Mouse (Mus musculus) ES-Bruce4 (cell line): ENCODE measurements around the gene Pnpla2. TPM values are rescaled to one million over a fixed set of nuclear protein-coding genes. Genes with fewer than 3 reads are reported as not detected.

ENCODE experiments used
- H3K27ac ChIP-seq: 2 replicates; pipeline ENCODE4 v1.5.1; 2012; ENCODE audit warnings: low read length, inconsistent platforms; ENCODE audit not compliant: insufficient read depth
- H3K27me3 ChIP-seq: 2 replicates; pipeline ENCODE4 v1.6.1; 2012; ENCODE audit warnings: mild to moderate bottlenecking, low read length, inconsistent platforms; ENCODE audit not compliant: control insufficient read depth, poor library complexity, insufficient read depth, severe bottlenecking
- H3K36me3 ChIP-seq: 2 replicates; pipeline ENCODE4 v1.6.1; 2012; ENCODE audit warnings: inconsistent platforms, mild to moderate bottlenecking, low read length, moderate library complexity; ENCODE audit not compliant: control insufficient read depth, poor library complexity, insufficient read depth, severe bottlenecking
- H3K4me1 ChIP-seq: one replicate; pipeline ENCODE4 v1.8.1; 2011; ENCODE audit warnings: low read length; ENCODE audit not compliant: control insufficient read depth, insufficient read depth
- H3K4me3 ChIP-seq: 2 replicates; pipeline ENCODE4 v1.5.1; 2011; ENCODE audit warnings: low read depth, mild to moderate bottlenecking, low read length
- H3K9ac ChIP-seq: 2 replicates; pipeline ENCODE4 v1.6.1; 2012; ENCODE audit warnings: low read depth, mild to moderate bottlenecking, inconsistent platforms; ENCODE audit not compliant: poor library complexity, severe bottlenecking
- H3K9me3 ChIP-seq: replicated peaks from 2 replicates; pipeline ENCODE4 v1.6.1; 2012; ENCODE audit warnings: mild to moderate bottlenecking, low read length, inconsistent platforms; ENCODE audit not compliant: control insufficient read depth, poor library complexity, insufficient read depth, severe bottlenecking
- CTCF ChIP-seq: IDR thresholded peaks from one replicate; pipeline ENCODE4 v1.8.1; 2011; ENCODE audit warnings: low read depth, low read length
- EP300 ChIP-seq: IDR thresholded peaks from 2 replicates; pipeline ENCODE4 v1.6.1; 2011; ENCODE audit warnings: low read depth, low read length; ENCODE audit not compliant: insufficient read depth
- POLR2A ChIP-seq: IDR thresholded peaks from one replicate; pipeline ENCODE4 v1.8.1; 2011; ENCODE audit warnings: low read length; ENCODE audit not compliant: insufficient read depth
- polyA plus RNA-seq: library from polyadenylated mRNA; stranded (reverse); fragments of >200 nt; gene quantifications from 2 replicates; pipeline ENCODE4 v1.2.4, GENCODE M21; 2011; ENCODE audit warnings: low read depth; ENCODE audit not compliant: missing spikeins, insufficient read depth, insufficient read length

Gene Pnpla2
- polyA plus RNA-seq, 1 experiment, result 33.3 TPM

DNA sequence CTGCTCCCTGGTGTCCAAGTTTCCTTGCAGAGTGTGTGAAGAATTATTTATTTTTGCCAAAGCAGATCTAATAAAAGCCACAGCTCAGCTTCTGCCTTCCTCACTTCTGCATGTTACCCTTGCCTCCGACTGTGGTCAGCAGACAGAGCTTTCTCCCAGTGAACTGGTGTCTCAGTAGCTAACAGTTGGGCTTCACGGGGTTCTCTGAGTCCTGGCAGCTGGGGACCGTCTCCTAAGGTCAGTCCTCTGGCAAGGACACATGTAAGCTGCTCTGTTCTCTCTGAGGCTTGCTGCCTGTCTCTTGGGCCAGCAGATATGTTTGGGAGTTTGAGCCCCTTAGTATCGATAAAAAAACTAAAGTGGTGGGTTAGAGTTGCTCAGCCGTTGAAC, 5.0 kb downstream of the Pnpla2 start:
- no peak overlapping the region for H3K9ac ChIP-seq
- no peak for TF ChIP-seq CTCF
- no peak for TF ChIP-seq POLR2A
- no peak for TF ChIP-seq EP300
- no peaks in the 10 kb centered on the region for H3K27me3 ChIP-seq
- no peak overlapping the region for H3K4me3 ChIP-seq
- H3K36me3 ChIP-seq, result no peaks in the 10 kb centered on the region
- H3K4me1 ChIP-seq, result no peaks in the 10 kb centered on the region
- no peaks in the 10 kb centered on the region for H3K9me3 ChIP-seq
- H3K27ac ChIP-seq, result no peak overlapping the region

GRCm38 (mm10) chr7:141460391-141461113, 5.6 kb downstream of the Pnpla2 start, which contains the start of gene Cracr2b:
Cracr2b (plus strand) TSS chr7:141461094.
- H3K9ac ChIP-seq, result peak within 1 kb of the TSS; percentile 53
- H3K4me1 ChIP-seq, result peaks cover 2% of the 10 kb centered on the region
- no peaks in the 10 kb centered on the region for H3K27me3 ChIP-seq
- no peaks in the 10 kb centered on the region for H3K9me3 ChIP-seq
- peak within 1 kb of the TSS; percentile 56 for H3K4me3 ChIP-seq
- TF ChIP-seq EP300 (no peak), CTCF (no peak), POLR2A (no peak)
- H3K36me3 ChIP-seq, result no peaks in the 10 kb centered on the region
- no peak within 1 kb of the TSS for H3K27ac ChIP-seq

DNA sequence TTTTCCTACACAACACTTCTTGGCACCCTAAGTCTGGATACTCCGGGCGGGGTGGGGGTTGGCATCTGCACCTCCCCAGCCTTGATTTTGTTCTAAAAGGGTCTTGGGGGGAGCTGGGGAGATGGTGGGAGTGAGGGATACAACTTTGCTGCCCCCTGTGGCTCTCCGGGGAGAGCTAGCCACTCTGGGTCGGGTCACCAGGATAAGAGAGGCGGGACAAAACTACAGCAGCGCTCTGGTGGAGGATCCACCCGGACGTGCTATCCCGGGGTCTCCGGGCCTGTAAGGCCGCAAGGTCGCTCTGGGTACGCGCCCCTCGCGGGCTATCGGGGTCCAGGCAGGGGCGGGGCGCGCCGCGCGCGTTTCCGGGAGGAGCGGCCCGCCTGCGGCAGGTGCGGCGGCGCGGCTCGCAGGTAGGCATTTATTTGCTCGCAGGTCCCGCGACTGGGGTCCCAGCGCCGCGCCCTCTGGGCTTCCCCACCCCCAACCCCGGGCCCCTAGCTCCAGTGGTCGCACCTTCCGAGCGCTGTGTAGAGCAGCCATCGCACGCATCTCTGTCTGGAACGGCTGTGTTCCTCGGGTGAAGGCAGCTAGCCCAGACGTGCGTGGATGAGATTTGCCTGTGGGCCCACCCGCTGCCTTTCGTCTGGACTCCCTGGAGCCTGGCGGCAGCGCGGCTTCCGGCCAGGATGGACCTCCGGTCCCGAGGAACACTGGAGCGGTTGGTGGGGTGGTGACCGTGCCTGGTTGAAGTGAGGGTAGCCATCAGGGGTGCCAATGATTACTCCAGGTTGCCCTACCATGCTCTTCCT, 6.7 kb downstream of the Pnpla2 start:
- Histone ChIP-seq H3K4me1 (peaks cover 5% of the 10 kb centered on the region), H3K27me3 (no peaks in the 10 kb centered on the region), H3K4me3 (peak overlapping the region; percentile 56), H3K9ac (peak overlapping the region; percentile 53), H3K36me3 (no peaks in the 10 kb centered on the region), H3K27ac (no peak overlapping the region), H3K9me3 (no peaks in the 10 kb centered on the region)
- TF ChIP-seq EP300 (no peak), POLR2A (no peak), CTCF (no peak)

DNA sequence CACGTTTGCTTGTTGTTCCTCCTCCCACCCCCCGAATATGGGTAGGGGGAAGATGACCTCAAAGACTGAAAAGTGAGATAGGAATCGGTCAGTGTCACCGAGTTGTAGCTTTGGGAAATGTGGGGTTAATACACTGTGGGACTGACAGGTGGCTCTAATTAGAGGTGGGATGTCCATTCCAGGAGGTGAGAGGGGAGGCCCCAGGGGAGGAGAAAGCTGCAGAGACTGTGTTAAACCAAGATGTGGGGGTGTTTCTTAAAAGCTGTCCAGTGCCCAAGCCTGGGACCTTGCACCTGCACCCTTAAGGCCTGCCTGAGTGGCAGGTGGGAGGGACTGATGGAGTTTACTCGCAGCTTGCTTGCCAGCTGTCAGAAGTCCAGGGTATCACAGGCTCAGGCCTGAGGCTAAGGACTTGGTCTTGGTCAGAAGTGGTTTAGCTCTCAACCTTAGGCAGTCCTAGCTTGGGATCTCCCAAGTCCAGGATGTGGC, 7.4 kb downstream of the Pnpla2 start:
- Histone ChIP-seq H3K4me3 (peak overlapping the region; percentile 56), H3K4me1 (peaks cover 5% of the 10 kb centered on the region), H3K9ac (peak overlapping the region; percentile 53), H3K27me3 (no peaks in the 10 kb centered on the region), H3K9me3 (no peaks in the 10 kb centered on the region), H3K36me3 (no peaks in the 10 kb centered on the region), H3K27ac (no peak overlapping the region)
- TF ChIP-seq CTCF (no peak), EP300 (no peak), POLR2A (no peak)

DNA sequence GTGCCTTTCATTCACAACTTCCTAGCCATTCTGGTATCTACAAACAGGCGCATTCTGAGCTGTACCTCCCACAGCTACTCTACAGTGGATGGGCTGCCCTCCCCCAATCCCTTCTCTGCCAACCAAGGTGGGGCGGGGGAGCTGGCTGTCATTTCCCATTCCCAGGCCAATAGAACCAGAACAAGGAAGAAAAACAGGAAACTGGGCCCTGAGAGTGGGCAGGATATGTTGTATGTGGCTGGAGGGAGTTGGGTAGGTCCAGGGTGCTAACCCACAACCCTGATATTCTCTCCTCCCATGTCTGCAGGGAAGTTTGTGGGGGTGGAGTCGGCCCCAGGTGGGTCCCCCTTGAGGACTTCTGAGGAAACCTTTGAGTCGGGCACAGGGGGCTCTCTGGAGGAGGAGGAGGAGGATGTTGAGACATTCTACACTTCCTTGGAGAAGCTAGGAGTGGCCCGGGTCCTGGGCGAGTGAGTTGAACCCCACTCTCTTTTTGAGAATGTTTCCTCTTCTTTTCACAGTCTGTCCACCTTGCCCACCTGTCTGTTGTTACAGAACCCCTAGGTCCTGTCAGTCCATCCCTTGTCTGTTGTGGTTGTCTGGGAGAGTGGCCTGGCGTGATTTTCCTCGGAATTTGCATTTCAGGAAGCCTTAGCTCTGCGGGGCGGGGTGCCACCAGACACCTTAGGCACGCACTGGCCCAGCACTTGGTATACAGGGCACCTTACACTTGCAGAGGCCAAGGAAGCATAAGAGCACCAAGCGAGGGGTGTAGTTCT, 9.0 kb downstream of the Pnpla2 start:
- Histone ChIP-seq H3K4me3 (peak overlapping the region; percentile 60), H3K4me1 (peaks cover 5% of the 10 kb centered on the region), H3K9me3 (no peaks in the 10 kb centered on the region), H3K27me3 (no peaks in the 10 kb centered on the region), H3K27ac (no peak overlapping the region), H3K9ac (peak overlapping the region; percentile 5), H3K36me3 (no peaks in the 10 kb centered on the region)
- no peak for TF ChIP-seq POLR2A
- no peak for TF ChIP-seq CTCF
- TF ChIP-seq EP300, result no peak
